Mouse (Mus musculus) kidney, embryonic 16.5 days (tissue): ENCODE data around the gene Wdtc1. TPM values are rescaled to one million over a fixed set of nuclear protein-coding genes. Genes with fewer than 3 reads are reported as not detected.

ENCODE experiments used
- ATAC-seq: fragments of 200-750 bp; cut with Nextera tagmentation; 2 replicates; pipeline ENCODE4 v1.8.0; 2017; ENCODE audit warnings: moderate TSS enrichment; ENCODE audit not compliant: low FRiP score, low TSS enrichment
- H3K27ac ChIP-seq: fragments of 300-500 bp; sonication (generic); 2 replicates; pipeline ENCODE4 v1.5.1; 2014; ENCODE audit warnings: low read length
- H3K27me3 ChIP-seq: fragments of 300-500 bp; sonication (generic); 2 replicates; pipeline ENCODE4 v1.6.1; 2014; ENCODE audit warnings: low read length, control low read depth, mixed read lengths; ENCODE audit not compliant: insufficient read depth
- H3K36me3 ChIP-seq: fragments of 300-500 bp; sonication (generic); 2 replicates; pipeline ENCODE4 v1.6.1; 2014; ENCODE audit warnings: low read length, control low read depth, mixed read lengths; ENCODE audit not compliant: insufficient read depth
- H3K4me1 ChIP-seq: fragments of 300-500 bp; sonication (generic); 2 replicates; pipeline ENCODE4 v1.6.1; 2014; ENCODE audit warnings: low read length, control low read depth, mixed read lengths; ENCODE audit not compliant: insufficient read depth
- H3K4me2 ChIP-seq: fragments of 300-500 bp; sonication (generic); replicated peaks from 2 replicates; pipeline ENCODE4 v1.6.1; 2014; ENCODE audit warnings: low read depth, low read length
- H3K4me3 ChIP-seq: fragments of 300-500 bp; sonication (generic); 2 replicates; pipeline ENCODE4 v1.5.1; 2014; ENCODE audit warnings: mild to moderate bottlenecking, low read length
- H3K9ac ChIP-seq: fragments of 300-500 bp; sonication (generic); replicated peaks from 2 replicates; pipeline ENCODE4 v1.6.1; 2014; ENCODE audit warnings: low read length
- H3K9me3 ChIP-seq: fragments of 300-500 bp; sonication (generic); 2 replicates; pipeline ENCODE4 v1.6.1; 2016; ENCODE audit warnings: low read length, control low read depth
- WGBS: fragments of 180-500 bp; shearing (Covaris S2); extraction: QIAGEN DNeasy Blood & Tissue Kit; methylation state at CpG from one replicate; pipeline ENCODE4 v1.1.7; 2014; 5-methylcytosine and 5-hydroxymethylcytosine counted together
- polyA plus RNA-seq: library from polyadenylated mRNA; unstranded; fragments of >200 nt; fragmentation: Nextera tagmentation; extraction: Ambion mirVana; gene quantifications from 2 replicates; pipeline ENCODE4 v1.2.1, GENCODE M21; 2015

Gene Wdtc1
- polyA plus RNA-seq, 1 experiment from 2014 or later: 12.9 TPM

- H3K36me3 ChIP-seq: no peaks in the 10 kb centered on the region
- peak overlapping the region; percentile 82 for H3K4me2 ChIP-seq
- H3K9ac ChIP-seq: peak overlapping the region; percentile 87
- no peak overlapping the region for H3K27ac ChIP-seq
- H3K9me3 ChIP-seq: no peaks in the 10 kb centered on the region
- no peaks in the 10 kb centered on the region for H3K27me3 ChIP-seq
- ATAC-seq: no peak
- peak overlapping the region; percentile 88 for H3K4me3 ChIP-seq
- WGBS: 9% methylated on average over 14 of the region's 14 CpGs
- H3K4me1 ChIP-seq: peaks cover 14% of the 10 kb centered on the region
Measured at GRCm38 (mm10) chr4:133337833-133338520, 15.3 kb downstream of the Wdtc1 start.

GRCm38 (mm10) chr4:133333306-133333705, 20.0 kb downstream of the Wdtc1 start:
- WGBS: 65% methylated on average over 6 of the region's 6 CpGs
- Histone ChIP-seq H3K4me2 (no peak overlapping the region), H3K27ac (no peak overlapping the region), H3K36me3 (no peaks in the 10 kb centered on the region), H3K27me3 (no peaks in the 10 kb centered on the region), H3K9ac (no peak overlapping the region), H3K4me1 (peaks cover 9% of the 10 kb centered on the region), H3K4me3 (no peak overlapping the region), H3K9me3 (no peaks in the 10 kb centered on the region)
- ATAC-seq: no peak

- WGBS: 78% methylated on average over 4 of the region's 4 CpGs
- ATAC-seq: no peak
- no peaks in the 10 kb centered on the region for H3K36me3 ChIP-seq
- H3K4me1 ChIP-seq: no peaks in the 10 kb centered on the region
- H3K4me2 ChIP-seq: no peak overlapping the region
- H3K9ac ChIP-seq: no peak overlapping the region
- H3K27me3 ChIP-seq: no peaks in the 10 kb centered on the region
- no peaks in the 10 kb centered on the region for H3K9me3 ChIP-seq
- H3K4me3 ChIP-seq: no peak overlapping the region
- no peak overlapping the region for H3K27ac ChIP-seq
Measured at GRCm38 (mm10) chr4:133330296-133330695, 23.0 kb downstream of the Wdtc1 start.

GRCm38 (mm10) chr4:133328129-133328528, 25.2 kb downstream of the Wdtc1 start:
- no peak for ATAC-seq
- H3K27me3 ChIP-seq: no peaks in the 10 kb centered on the region
- no peaks in the 10 kb centered on the region for H3K9me3 ChIP-seq
- no peak overlapping the region for H3K9ac ChIP-seq
- H3K4me1 ChIP-seq: no peaks in the 10 kb centered on the region
- WGBS: 77% methylated on average over 7 of the region's 7 CpGs
- H3K27ac ChIP-seq: no peak overlapping the region
- H3K4me3 ChIP-seq: no peak overlapping the region
- no peak overlapping the region for H3K4me2 ChIP-seq
- H3K36me3 ChIP-seq: no peaks in the 10 kb centered on the region

- Histone ChIP-seq H3K9me3 (no peaks in the 10 kb centered on the region), H3K27ac (no peak overlapping the region), H3K9ac (no peak overlapping the region), H3K36me3 (no peaks in the 10 kb centered on the region), H3K4me3 (no peak overlapping the region), H3K27me3 (no peaks in the 10 kb centered on the region), H3K4me2 (no peak overlapping the region), H3K4me1 (no peaks in the 10 kb centered on the region)
- ATAC-seq: no peak
- WGBS: 94% methylated on average over 3 of the region's 3 CpGs
Measured at GRCm38 (mm10) chr4:133319667-133320066, 33.6 kb downstream of the Wdtc1 start.

- ATAC-seq: no peak
- H3K27me3 ChIP-seq: no peaks in the 10 kb centered on the region
- H3K4me3 ChIP-seq: no peak overlapping the region
- H3K4me1 ChIP-seq: no peaks in the 10 kb centered on the region
- no peaks in the 10 kb centered on the region for H3K9me3 ChIP-seq
- H3K9ac ChIP-seq: no peak overlapping the region
- WGBS: 76% methylated on average over 5 of the region's 5 CpGs
- H3K36me3 ChIP-seq: peaks cover 3% of the 10 kb centered on the region; the same call in 1 of the 2 replicates
- H3K4me2 ChIP-seq: no peak overlapping the region
- no peak overlapping the region for H3K27ac ChIP-seq
Measured at GRCm38 (mm10) chr4:133315991-133316390, 37.3 kb downstream of the Wdtc1 start.

GRCm38 (mm10) chr4:133314896-133315295, 38.4 kb downstream of the Wdtc1 start:
- H3K4me1 ChIP-seq: no peaks in the 10 kb centered on the region

GRCm38 (mm10) chr4:133309948-133310347, 43.3 kb downstream of the Wdtc1 start:
- under 1% methylated on average over 3 of the region's 3 CpGs for WGBS
- Histone ChIP-seq H3K36me3 (peaks cover 3% of the 10 kb centered on the region; the same call in 1 of the 2 replicates), H3K4me1 (no peaks in the 10 kb centered on the region), H3K9me3 (no peaks in the 10 kb centered on the region), H3K9ac (no peak overlapping the region), H3K4me2 (no peak overlapping the region), H3K27ac (no peak overlapping the region), H3K27me3 (no peaks in the 10 kb centered on the region), H3K4me3 (no peak overlapping the region)
- no peak for ATAC-seq

More at GRCm38 (mm10) chr4:133314896-133315295, 38.4 kb downstream of the Wdtc1 start:
- no peak overlapping the region for H3K9ac ChIP-seq
- H3K9me3 ChIP-seq: no peaks in the 10 kb centered on the region
- WGBS: 76% methylated on average over 8 of the region's 8 CpGs
- ATAC-seq: no peak
- no peak overlapping the region for H3K4me2 ChIP-seq
- peaks cover 3% of the 10 kb centered on the region; the same call in 1 of the 2 replicates for H3K36me3 ChIP-seq
- no peak overlapping the region for H3K27ac ChIP-seq
- H3K4me3 ChIP-seq: no peak overlapping the region
- H3K27me3 ChIP-seq: no peaks in the 10 kb centered on the region

GRCm38 (mm10) chr4:133307331-133307730, 46.0 kb downstream of the Wdtc1 start:
- Histone ChIP-seq H3K9ac (no peak overlapping the region), H3K27me3 (no peaks in the 10 kb centered on the region), H3K36me3 (no peaks in the 10 kb centered on the region), H3K4me1 (no peaks in the 10 kb centered on the region), H3K27ac (no peak overlapping the region), H3K4me3 (no peak overlapping the region), H3K4me2 (no peak overlapping the region), H3K9me3 (no peaks in the 10 kb centered on the region)
- 46% methylated on average over 3 of the region's 3 CpGs for WGBS
- ATAC-seq: no peak

GRCm38 (mm10) chr4:133305825-133306224, 47.5 kb downstream of the Wdtc1 start:
- H3K4me3 ChIP-seq: no peak overlapping the region
- no peak overlapping the region for H3K9ac ChIP-seq
- H3K27ac ChIP-seq: no peak overlapping the region
- H3K27me3 ChIP-seq: no peaks in the 10 kb centered on the region
- H3K4me2 ChIP-seq: no peak overlapping the region
- WGBS: 89% methylated on average over 7 of the region's 7 CpGs
- ATAC-seq: no peak
- H3K36me3 ChIP-seq: peaks cover 8% of the 10 kb centered on the region; the same call in 1 of the 2 replicates
- no peaks in the 10 kb centered on the region for H3K4me1 ChIP-seq
- no peaks in the 10 kb centered on the region for H3K9me3 ChIP-seq
